Mouse (Mus musculus): Measurements from ENCODE around the gene Acer2. TPM values are rescaled to one million over a fixed set of nuclear protein-coding genes. Genes with fewer than 3 reads are reported as not detected.

Acer2 gene
- polyA plus RNA-seq, 1 experiment from 2014 or later: 19.0 TPM

DNA sequence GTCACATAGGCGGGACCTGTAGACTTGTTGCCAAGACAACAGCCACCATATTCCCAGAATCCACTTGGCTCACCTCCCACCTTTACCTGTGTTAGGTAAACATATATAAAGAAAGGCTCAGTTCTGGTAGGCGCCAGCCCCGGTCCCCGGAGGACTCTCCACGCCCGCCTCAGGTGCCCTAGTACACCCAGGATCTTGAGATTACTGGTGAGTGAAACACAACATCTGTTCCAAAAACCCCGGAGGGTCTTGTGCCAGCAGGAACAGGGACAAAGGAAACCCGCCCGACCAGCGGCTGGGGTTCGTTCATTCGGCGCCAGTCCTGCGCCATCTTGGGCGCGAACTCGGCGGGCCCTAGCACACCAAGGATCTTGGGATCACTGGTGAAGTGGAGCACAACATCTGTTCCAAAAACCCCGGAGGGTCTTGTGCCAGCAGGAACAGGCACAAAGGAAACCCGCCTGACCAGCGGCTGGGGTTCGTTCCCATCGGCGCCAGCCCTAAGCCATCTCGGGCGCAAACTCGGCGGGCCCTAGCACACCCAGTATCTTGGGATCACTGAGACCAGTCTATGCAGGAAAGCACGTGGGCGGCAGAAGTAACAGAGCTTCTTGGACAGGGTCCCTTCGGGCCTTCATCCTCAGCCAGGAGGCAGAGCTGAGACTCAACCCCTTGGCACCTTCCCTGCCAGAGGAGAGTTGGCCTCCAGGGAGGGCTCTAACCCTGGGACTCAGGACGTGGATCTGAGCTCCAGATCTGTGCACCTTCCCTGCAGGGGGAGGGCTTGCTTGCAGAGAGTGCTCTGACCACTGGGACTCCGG lies 56.6 kb downstream of the Acer2 start:
- 9% methylated on average over 33 of the region's 33 CpGs for WGBS
- Histone ChIP-seq H3K4me2 (replicated peaks) (peak overlapping the region; percentile 52), H3K27ac (peak overlapping the region; percentile 57; the same call in 1 of the 2 replicates)

DNA sequence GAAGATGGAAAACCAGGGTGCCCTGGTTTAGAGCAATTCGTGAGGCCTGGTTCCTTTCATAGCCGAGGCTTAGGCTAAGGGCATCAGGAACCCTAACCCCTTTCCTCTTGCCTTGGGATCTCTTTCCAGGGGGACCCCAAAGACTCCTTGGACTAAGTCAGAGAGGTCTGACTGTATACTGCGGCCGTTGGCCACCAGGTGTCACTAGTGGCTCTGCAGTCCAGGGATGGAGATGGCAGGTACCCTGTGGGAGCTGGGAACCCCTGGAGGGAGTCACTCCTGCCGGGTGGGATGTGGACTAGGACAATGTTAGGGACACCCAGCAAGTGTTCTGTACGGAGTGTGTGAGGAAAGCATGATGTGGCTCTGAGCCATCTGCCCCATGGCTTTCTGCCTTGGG lies 58.8 kb downstream of the Acer2 start:
- no peaks in the 10 kb centered on the region for H3K4me1 ChIP-seq

More for the DNA sequence above, 56.6 kb downstream of the Acer2 start:
- H3K4me3 ChIP-seq: peak overlapping the region; percentile 39
- H3K9ac ChIP-seq: peak overlapping the region; percentile 57
- ATAC-seq (ENCODE audit: low FRiP score): peak; percentile 82
- no peaks in the 10 kb centered on the region for H3K4me1 ChIP-seq
- H3K36me3 ChIP-seq: peaks cover 7% of the 10 kb centered on the region
- no peaks in the 10 kb centered on the region for H3K9me3 ChIP-seq (replicated peaks)
- H3K27me3 ChIP-seq: no peaks in the 10 kb centered on the region

DNA sequence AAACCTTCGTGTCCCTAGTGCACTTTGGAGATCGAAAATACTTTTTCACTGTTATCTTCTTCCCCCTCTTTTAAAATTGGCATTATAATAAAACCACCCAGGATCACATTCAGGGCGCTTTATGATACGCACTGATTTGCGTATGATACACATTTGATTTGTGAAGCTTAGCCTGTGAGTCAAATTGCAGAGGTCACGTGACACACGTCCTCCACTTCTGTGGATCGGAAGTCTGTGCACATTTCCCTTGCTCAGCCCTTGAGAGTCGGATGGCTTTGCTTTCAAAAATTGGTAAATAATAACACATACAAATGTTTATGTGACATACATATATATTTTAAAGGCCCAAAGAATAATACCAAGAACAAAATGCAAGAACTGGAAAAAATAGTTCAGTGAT lies 62.0 kb downstream of the Acer2 start:
- no peak overlapping the region for H3K9ac ChIP-seq
- H3K4me3 ChIP-seq: no peak overlapping the region
- no peaks in the 10 kb centered on the region for H3K9me3 ChIP-seq (replicated peaks)
- H3K27ac ChIP-seq: no peak overlapping the region
- no peaks in the 10 kb centered on the region for H3K27me3 ChIP-seq
- no peaks in the 10 kb centered on the region for H3K4me1 ChIP-seq
- no peak for ATAC-seq (ENCODE audit: low FRiP score)
- 93% methylated on average over 9 of the region's 9 CpGs for WGBS
- H3K36me3 ChIP-seq: peaks cover 7% of the 10 kb centered on the region
- no peak overlapping the region for H3K4me2 ChIP-seq (replicated peaks)

More for the DNA sequence above, 58.8 kb downstream of the Acer2 start:
- 81% methylated on average over 6 of the region's 6 CpGs for WGBS
- Histone ChIP-seq H3K4me2 (replicated peaks) (no peak overlapping the region), H3K27me3 (no peaks in the 10 kb centered on the region), H3K4me3 (no peak overlapping the region), H3K27ac (no peak overlapping the region), H3K36me3 (peaks cover 7% of the 10 kb centered on the region), H3K9me3 (replicated peaks) (no peaks in the 10 kb centered on the region), H3K9ac (no peak overlapping the region)
- ATAC-seq (ENCODE audit: low FRiP score): no peak

DNA sequence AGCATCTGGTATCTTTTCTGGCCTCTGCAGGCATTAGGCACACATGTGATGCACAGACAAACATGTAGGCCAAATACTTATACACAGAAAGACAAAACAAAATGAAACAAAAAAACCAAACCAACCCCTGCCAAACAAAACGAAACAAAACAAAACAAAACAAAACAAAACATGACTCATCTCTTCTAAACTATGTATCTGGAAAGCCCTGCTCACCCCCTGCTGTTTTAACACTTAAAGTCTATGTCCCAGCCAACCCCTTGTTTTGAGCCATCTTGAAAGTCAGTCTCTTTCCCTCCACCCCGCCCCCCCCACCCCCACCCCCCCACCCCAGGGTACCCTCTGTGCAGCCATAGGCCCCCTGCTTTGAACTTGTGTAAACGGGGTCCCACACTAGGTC lies 62.5 kb downstream of the Acer2 start:
- no peaks in the 10 kb centered on the region for H3K4me1 ChIP-seq
- no peak overlapping the region for H3K27ac ChIP-seq
- 69% methylated on average over 3 of the region's 3 CpGs for WGBS
- H3K4me2 ChIP-seq (replicated peaks): no peak overlapping the region
- peaks cover 7% of the 10 kb centered on the region for H3K36me3 ChIP-seq
- no peak for ATAC-seq (ENCODE audit: low FRiP score)
- H3K27me3 ChIP-seq: no peaks in the 10 kb centered on the region
- H3K9ac ChIP-seq: no peak overlapping the region
- H3K4me3 ChIP-seq: no peak overlapping the region
- no peaks in the 10 kb centered on the region for H3K9me3 ChIP-seq (replicated peaks)

DNA sequence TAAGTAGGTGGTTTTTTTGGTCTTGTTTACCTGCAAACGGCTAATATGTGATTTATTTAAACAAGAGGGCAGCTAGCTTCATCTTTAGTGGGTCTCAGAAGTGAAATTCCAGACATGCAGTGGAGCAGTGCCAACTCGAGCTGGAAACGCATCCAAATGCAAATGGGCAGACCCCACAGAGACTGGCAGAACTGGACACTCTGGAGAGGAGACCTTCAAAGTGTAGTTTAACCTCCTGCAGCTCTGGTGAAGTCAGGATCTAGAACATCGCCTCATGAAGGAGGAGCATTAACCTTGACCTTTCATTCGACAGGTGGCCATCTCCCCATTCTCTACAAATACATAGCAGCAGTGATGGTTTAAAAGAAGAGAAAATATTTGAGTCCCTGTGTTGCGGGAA lies 68.5 kb downstream of the Acer2 start:
- H3K4me1 ChIP-seq: no peaks in the 10 kb centered on the region
- no peaks in the 10 kb centered on the region for H3K27me3 ChIP-seq
- no peak overlapping the region for H3K27ac ChIP-seq
- WGBS: 83% methylated on average over 6 of the region's 6 CpGs
- H3K4me3 ChIP-seq: no peak overlapping the region
- no peak for ATAC-seq (ENCODE audit: low FRiP score)
- H3K4me2 ChIP-seq (replicated peaks): no peak overlapping the region
- no peaks in the 10 kb centered on the region for H3K36me3 ChIP-seq
- no peak overlapping the region for H3K9ac ChIP-seq
- no peaks in the 10 kb centered on the region for H3K9me3 ChIP-seq (replicated peaks)

DNA sequence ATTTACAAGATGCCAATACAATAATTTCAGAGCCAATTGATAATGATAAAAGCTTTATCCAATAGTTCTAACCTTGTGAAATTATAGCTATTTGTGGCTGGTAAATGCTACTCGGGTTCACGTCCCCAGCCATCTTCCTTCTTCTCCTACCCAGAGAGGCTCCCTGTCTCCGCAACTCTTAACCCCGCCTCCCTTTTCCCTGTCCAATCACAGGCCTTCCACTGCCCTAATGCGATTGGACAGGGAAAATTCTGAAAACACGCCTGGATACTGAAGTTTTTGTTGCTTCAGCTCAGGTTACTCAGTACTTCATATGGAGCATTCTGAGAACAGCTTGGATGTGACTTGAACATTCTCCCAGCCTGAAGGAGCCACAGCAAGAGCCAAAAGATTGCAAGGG lies 69.1 kb downstream of the Acer2 start:
- Histone ChIP-seq H3K27me3 (no peaks in the 10 kb centered on the region), H3K4me3 (no peak overlapping the region), H3K9me3 (replicated peaks) (no peaks in the 10 kb centered on the region), H3K27ac (no peak overlapping the region), H3K4me2 (replicated peaks) (no peak overlapping the region), H3K36me3 (no peaks in the 10 kb centered on the region), H3K4me1 (no peaks in the 10 kb centered on the region), H3K9ac (no peak overlapping the region)
- WGBS: 53% methylated on average over 6 of the region's 6 CpGs
- ATAC-seq (ENCODE audit: low FRiP score): no peak

DNA sequence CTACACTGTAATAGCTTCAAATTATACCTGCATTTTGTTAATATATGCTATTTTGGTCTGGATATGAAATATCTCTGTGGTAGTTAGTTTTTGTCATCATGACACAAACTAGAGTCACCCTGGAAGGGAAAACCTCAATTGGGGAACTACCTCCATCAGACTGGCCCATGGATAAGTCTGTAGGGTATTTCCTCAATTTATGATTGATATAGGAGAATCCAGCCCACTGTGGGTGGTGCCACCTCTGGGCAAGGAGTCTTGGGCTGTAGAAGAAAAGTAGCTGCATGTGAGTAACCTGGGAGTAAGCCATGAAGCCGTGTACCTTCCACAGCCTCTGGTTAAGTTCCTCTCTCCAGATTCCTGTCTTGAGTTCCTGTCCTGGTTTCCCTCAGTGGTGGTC lies 74.6 kb downstream of the Acer2 start:
- Histone ChIP-seq H3K4me1 (no peaks in the 10 kb centered on the region), H3K27me3 (no peaks in the 10 kb centered on the region), H3K36me3 (no peaks in the 10 kb centered on the region), H3K27ac (no peak overlapping the region), H3K4me3 (no peak overlapping the region), H3K4me2 (replicated peaks) (no peak overlapping the region), H3K9me3 (replicated peaks) (no peaks in the 10 kb centered on the region), H3K9ac (no peak overlapping the region)
- no peak for ATAC-seq (ENCODE audit: low FRiP score)
- 72% methylated on average over 1 of the region's 1 CpGs for WGBS

DNA sequence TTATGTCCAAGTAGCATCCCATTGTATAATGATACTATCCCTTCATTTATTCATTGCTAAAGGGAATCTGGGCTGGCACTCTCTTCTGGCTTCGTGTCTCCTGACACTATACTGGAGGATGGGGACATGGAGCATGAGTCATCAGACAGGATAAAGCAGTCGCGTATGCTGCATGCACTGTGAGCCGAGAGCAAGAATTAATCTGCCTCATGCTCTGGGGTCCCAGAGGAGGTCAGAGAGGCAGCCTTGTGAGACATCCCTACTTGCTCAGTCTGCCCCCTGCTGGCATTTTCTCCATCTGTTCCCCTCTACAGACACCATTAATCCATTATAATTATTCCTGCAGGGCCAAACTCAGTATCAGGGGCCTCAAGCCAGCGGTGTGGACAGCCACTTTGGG lies 79.3 kb downstream of the Acer2 start:
- H3K27ac ChIP-seq: no peak overlapping the region
- WGBS: 45% methylated on average over 5 of the region's 5 CpGs
- no peaks in the 10 kb centered on the region for H3K9me3 ChIP-seq (replicated peaks)
- no peak for ATAC-seq (ENCODE audit: low FRiP score)
- no peaks in the 10 kb centered on the region for H3K36me3 ChIP-seq
- H3K4me2 ChIP-seq (replicated peaks): no peak overlapping the region
- no peaks in the 10 kb centered on the region for H3K4me1 ChIP-seq
- H3K4me3 ChIP-seq: no peak overlapping the region
- no peaks in the 10 kb centered on the region for H3K27me3 ChIP-seq
- no peak overlapping the region for H3K9ac ChIP-seq

DNA sequence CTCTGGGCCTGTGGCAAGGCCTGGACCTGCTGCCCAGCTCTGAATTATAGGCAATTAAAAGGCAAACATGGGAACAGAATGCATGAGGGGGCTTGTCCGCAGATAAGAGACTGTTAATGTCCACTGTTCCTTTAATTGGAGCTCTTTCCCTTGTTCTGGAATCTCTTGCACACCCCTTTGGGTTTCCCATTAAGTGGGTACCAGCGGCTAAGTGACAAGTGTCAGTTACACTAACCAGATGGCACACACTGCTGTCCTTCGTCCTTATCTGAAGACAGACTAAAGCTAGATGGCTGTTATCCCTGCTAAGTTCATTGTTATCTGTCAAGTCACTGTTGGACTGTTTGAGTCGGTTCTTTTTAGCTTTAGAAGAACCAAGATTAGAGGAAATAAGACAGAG lies 81.3 kb downstream of the Acer2 start:
- no peak overlapping the region for H3K4me2 ChIP-seq (replicated peaks)
- no peak for ATAC-seq (ENCODE audit: low FRiP score)
- H3K36me3 ChIP-seq: no peaks in the 10 kb centered on the region
- no peaks in the 10 kb centered on the region for H3K27me3 ChIP-seq
- no peaks in the 10 kb centered on the region for H3K9me3 ChIP-seq (replicated peaks)
- H3K4me3 ChIP-seq: no peak overlapping the region
- WGBS: 84% methylated on average over 4 of the region's 4 CpGs
- H3K4me1 ChIP-seq: no peaks in the 10 kb centered on the region
- H3K9ac ChIP-seq: no peak overlapping the region
- H3K27ac ChIP-seq: no peak overlapping the region

DNA sequence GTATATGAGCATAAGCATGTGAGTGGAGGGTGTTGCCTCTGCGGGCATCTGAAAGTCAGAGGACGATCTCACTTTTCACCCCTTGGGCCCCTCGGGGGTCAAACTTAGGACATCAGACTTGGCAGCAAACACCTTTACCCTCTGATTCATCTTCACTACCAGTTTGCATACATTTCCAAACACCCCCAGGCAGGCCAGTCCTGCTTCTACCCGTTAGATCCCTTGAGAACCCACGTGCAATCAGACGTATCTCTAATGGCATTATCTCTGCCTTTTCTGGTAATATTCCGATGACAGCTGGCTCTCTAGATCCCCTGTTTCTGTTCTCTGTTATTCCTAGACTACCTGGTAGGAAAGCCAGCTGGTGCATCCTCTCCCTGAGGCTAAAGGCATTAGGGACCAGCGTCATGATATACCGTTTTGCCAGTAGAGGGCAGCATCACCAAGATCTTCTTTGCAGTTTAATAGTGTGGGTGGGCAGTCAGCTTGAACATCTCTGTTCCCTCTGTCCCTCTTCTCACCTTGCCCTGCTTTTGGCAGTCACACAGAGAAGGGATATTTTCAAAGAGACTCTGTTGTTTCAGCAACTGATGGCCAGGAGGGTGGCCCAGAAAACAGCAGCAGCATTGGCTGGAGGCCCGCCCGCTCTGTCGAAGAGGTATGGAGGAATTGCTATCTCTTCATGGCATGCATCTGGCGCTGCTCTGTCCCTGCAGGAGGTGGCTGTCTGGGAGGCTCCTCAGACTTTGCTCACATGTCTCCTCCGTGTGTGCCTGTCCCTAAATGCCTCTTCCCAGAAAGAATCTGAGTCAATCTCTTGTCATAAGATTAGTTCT lies 83.6 kb downstream of the Acer2 start:
- Histone ChIP-seq H3K9me3 (replicated peaks) (no peaks in the 10 kb centered on the region), H3K9ac (no peak overlapping the region), H3K4me1 (no peaks in the 10 kb centered on the region), H3K27me3 (no peaks in the 10 kb centered on the region), H3K27ac (no peak overlapping the region), H3K4me2 (replicated peaks) (peak overlapping the region; percentile 7; the same call in 1 of the 2 replicates), H3K4me3 (no peak overlapping the region), H3K36me3 (no peaks in the 10 kb centered on the region)
- peak; percentile 65 for ATAC-seq (ENCODE audit: low FRiP score)
- 40% methylated on average over 14 of the region's 14 CpGs for WGBS

DNA sequence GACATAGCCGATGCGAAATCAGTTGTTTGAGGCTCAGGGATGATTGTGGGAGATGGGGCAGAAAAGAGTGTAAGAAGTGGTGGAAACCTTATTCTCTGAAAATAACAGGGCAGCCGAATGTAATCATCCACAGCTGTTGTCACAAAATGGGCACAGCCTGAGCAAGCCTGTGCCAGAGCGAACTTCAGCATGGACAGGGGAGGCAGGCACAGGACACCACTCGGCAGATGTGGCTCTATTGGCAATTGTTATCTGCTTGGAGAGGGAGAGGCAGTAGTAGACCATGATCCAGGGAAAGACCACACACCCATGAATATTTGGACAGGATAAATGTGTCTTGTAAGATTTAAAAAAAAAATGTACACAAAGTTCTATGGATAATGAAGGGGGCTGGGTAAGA lies 103.1 kb downstream of the Acer2 start:
- ATAC-seq (ENCODE audit: low FRiP score): no peak
- H3K9me3 ChIP-seq (replicated peaks): 0 out of 2 replicates have a peak, but pooled peaks cover 7% of the 10 kb centered on the region
- no peak overlapping the region for H3K4me2 ChIP-seq (replicated peaks)
- H3K4me1 ChIP-seq: no peaks in the 10 kb centered on the region
- no peak overlapping the region for H3K4me3 ChIP-seq
- H3K9ac ChIP-seq: no peak overlapping the region
- H3K27me3 ChIP-seq: no peaks in the 10 kb centered on the region
- WGBS: 86% methylated on average over 5 of the region's 5 CpGs
- no peak overlapping the region for H3K27ac ChIP-seq
- H3K36me3 ChIP-seq: no peaks in the 10 kb centered on the region

All from hindbrain, embryonic 12.5 days (tissue).